Mouse (Mus musculus) bone marrow, adult 2 months (tissue): ENCODE measurements around the gene Kif22. TPM values are rescaled to one million over a fixed set of nuclear protein-coding genes. Genes with fewer than 3 reads are reported as not detected.

Experiments used
- H3K27ac ChIP-seq: fragments of 200-500 bp; 2 replicates; pipeline ENCODE4 v1.5.1; 2012; ENCODE audit warnings: low read depth, mild to moderate bottlenecking, control low read depth, inconsistent platforms, low read length; ENCODE audit not compliant: control insufficient read depth, poor library complexity, insufficient read depth
- H3K4me1 ChIP-seq: fragments of 200-500 bp; 2 replicates; pipeline ENCODE4 v1.6.1; 2011; ENCODE audit warnings: low read length; ENCODE audit not compliant: control insufficient read depth, insufficient read depth
- H3K4me3 ChIP-seq: fragments of 200-500 bp; replicated peaks from 2 replicates; pipeline ENCODE3; 2011; ENCODE audit warnings: mild to moderate bottlenecking, low read depth, low read length, control low read depth; ENCODE audit not compliant: control insufficient read depth
- CTCF ChIP-seq: fragments of 200-500 bp; IDR thresholded peaks from 2 replicates; pipeline ENCODE4 v1.5.1; 2011; ENCODE audit warnings: low read length, control low read depth; ENCODE audit not compliant: control insufficient read depth, insufficient read depth
- POLR2A ChIP-seq: fragments of 200-500 bp; IDR thresholded peaks from 2 replicates; pipeline ENCODE4 v1.6.1; 2011; ENCODE audit warnings: low read depth, mild to moderate bottlenecking, control low read depth, low read length, borderline replicate concordance; ENCODE audit not compliant: control insufficient read depth
- WGBS: fragments of 180-500 bp; shearing (Covaris S2); methylation state at CpG from one replicate; pipeline ENCODE4 v1.1.7; 2018; 5-methylcytosine and 5-hydroxymethylcytosine counted together
- polyA plus RNA-seq: library from polyadenylated mRNA; stranded (reverse); fragments of >200 nt; gene quantifications from 2 replicates; pipeline ENCODE4 v1.2.4, GENCODE M21; 2011; ENCODE audit warnings: low replicate concordance; ENCODE audit not compliant: missing spikeins, insufficient read depth, insufficient read length

Gene Kif22
- polyA plus RNA-seq, 1 experiment: 164 TPM

GRCm38 (mm10) chr7:127066317-127066716, 24.0 kb upstream of the Kif22 start:
- Histone ChIP-seq H3K4me1 (no peaks in the 10 kb centered on the region; the same call in 1 of the 2 replicates), H3K27ac (no peak overlapping the region), H3K4me3 (no peak overlapping the region)
- WGBS: 80% methylated on average over 4 of the region's 4 CpGs
- no peak for TF ChIP-seq POLR2A
- no peak for TF ChIP-seq CTCF

DNA sequence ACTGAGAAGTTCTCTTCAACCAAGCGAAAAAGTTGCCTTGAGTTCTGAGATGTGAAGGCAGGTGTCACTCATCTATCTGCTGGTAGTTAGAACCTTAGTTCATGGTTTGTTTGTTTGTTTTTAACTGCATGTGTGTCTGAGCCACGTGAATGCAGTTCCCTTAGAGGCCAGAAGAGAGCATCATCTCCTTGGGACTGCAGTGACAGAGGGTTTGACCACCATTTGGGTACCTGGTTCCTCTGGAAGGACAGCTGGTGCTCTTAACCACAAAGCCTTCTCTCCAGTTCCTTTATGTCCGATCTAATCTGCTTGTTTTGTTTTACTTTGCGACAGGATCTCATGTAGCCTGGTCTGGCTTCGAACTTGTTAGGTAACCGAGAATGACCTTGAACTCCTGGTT, 23.3 kb upstream of the Kif22 start:
- no peaks in the 10 kb centered on the region; the same call in 1 of the 2 replicates for H3K4me1 ChIP-seq
- TF ChIP-seq CTCF: peak; percentile 37
- no peak for TF ChIP-seq POLR2A
- 72% methylated on average over 6 of the region's 6 CpGs for WGBS
- H3K4me3 ChIP-seq: no peak overlapping the region
- no peak overlapping the region for H3K27ac ChIP-seq

DNA sequence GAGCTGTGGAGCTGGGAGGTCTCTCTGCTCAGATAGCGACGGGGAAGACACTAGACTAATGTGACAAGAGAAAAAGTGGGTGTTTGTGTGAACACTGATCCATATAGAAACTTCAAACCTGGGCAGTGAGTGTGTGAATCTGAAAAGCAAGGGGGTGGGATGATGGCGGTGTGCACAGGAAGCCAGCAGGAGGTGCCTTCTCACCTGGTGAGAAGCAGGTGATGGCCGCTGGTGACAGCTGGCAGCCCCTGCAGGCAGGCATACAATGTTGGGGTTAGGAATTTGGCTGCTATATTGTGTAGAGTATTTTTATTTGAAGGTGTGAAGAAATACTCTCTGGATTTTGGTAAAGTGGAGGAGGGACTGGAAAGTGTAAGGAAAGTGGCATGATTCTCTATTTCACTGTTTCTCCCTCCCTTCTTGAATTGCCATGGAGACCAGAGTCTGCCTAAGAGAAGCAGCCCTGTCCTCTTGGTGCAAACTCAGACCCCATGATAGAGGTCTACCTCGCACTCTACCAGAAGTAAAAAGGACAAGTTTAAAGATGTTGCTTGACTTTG, 12.8 kb upstream of the Kif22 start:
- no peak overlapping the region for H3K4me3 ChIP-seq
- H3K27ac ChIP-seq: no peak overlapping the region
- TF ChIP-seq CTCF (no peak), POLR2A (no peak)
- no peaks in the 10 kb centered on the region for H3K4me1 ChIP-seq
- 83% methylated on average over 5 of the region's 5 CpGs for WGBS

DNA sequence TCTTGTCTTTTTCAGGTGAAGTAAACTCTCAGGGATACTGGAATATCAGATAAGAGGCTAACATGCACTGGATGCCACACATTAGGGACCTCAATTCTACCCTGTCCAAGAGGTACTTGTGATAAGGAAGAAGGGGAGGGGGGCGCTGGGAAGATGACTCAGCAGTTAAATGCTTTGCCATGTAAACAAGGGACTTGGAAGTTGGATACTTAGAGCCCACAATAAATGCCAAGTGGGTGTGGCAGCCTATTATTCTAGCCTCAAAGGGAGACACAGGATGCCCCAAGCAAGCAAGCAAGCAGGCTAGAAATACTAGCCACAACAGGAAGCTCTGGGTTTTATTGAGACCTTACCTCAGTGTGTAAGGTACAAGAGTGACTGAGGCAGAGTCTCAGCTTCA, 11.0 kb downstream of the Kif22 start:
- H3K4me1 ChIP-seq: peaks cover 5% of the 10 kb centered on the region
- 67% methylated on average over 1 of the region's 1 CpGs for WGBS
- H3K27ac ChIP-seq: no peak overlapping the region
- no peak for TF ChIP-seq CTCF
- no peak for TF ChIP-seq POLR2A
- no peak overlapping the region for H3K4me3 ChIP-seq

DNA sequence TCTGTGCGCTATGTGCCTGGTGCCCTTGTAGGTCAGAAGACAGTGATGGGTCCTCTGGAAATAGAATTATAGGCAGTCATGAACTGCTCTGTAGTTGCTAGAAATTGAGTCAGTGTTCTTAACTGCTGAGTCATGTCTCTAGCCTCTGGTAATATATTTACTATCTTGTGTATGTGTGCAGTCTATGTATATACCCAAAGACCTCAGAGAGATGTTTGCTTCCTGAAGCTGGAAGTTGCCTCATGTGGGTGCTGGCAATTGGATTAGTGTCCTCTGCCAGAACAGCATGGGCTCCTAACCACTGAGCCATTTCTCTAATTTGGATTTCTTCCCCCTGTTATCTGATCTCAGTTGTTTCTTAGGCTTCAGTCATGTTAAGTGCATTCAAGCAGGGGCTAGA, 12.1 kb downstream of the Kif22 start:
- Histone ChIP-seq H3K27ac (no peak overlapping the region), H3K4me1 (peaks cover 5% of the 10 kb centered on the region), H3K4me3 (no peak overlapping the region)
- WGBS: 98% methylated on average over 1 of the region's 1 CpGs
- TF ChIP-seq POLR2A: no peak
- no peak for TF ChIP-seq CTCF

DNA sequence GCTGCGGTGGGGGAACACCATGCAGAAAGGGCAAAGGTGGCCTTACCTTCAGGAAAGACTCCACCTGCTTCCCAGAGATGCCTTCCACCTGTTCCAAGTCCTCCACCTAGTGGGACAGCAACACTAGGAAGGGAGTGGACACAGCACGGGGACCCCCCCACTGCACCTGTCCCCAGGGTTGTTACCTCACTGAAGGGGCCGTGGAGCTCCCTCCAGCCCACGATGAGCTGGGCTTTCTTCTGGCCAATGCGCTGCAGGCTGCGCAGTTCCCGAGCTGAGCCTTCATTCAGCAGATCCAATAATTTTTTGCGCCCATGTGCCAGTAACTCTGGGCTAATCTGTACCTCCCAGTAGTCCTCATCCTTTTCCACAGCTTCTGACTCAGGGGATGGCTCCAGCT, 14.4 kb downstream of the Kif22 start:
- Histone ChIP-seq H3K4me1 (peaks cover 13% of the 10 kb centered on the region), H3K27ac (peak overlapping the region; percentile 96), H3K4me3 (peak overlapping the region; percentile 53)
- TF ChIP-seq CTCF: no peak
- TF ChIP-seq POLR2A: no peak
- WGBS: 45% methylated on average over 8 of the region's 8 CpGs

DNA sequence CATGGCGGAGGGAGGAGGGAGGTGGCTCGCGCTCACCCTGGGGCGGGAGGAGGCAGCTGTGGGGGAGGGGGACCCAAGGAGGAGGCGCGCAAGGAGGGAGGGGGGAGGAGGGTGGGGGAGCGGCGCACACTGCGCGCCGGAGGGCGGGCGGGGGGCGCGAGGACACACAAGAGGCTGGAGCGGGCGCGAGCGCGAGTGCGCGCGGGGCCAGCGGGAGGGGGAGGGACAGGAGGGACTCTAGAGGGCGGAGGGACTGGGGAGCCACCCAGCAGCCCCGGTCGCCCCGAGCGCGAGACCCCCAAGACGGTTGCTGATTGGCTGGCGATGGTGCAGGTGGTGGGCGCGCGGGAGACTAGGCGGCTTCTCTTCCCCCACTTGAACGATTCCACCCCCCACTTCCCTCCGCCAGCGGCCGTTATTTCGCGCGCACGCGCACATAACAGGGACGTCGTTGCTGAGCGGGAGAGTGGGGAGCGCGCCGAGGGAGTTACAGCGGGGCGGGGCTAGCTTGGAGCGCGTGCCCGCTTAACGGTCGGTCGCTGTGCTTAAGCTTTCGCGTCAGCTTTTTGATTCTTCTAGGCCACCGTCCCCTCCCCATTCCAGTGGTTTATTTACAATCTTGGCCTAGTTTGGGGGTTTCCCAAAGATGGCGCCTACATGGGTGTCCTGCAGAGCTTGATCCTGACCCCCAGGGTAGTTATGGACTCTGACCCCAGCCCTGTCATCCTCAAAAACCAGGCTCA, 15.1 kb downstream of the Kif22 start, which contains the start of gene Maz:
Gene Maz, minus strand, starts transcription at position 54 of the 743 bp plus-strand sequence.
- peak within 1 kb of the TSS; percentile 77 for H3K4me3 ChIP-seq
- peak within 1 kb of the TSS; percentile 98 for H3K27ac ChIP-seq
- WGBS: under 1% methylated on average over 58 of the region's 63 CpGs
- peaks cover 13% of the 10 kb centered on the region for H3K4me1 ChIP-seq
- peak; percentile 83; the same call in 1 of the 2 replicates for TF ChIP-seq POLR2A
- TF ChIP-seq CTCF: no peak

DNA sequence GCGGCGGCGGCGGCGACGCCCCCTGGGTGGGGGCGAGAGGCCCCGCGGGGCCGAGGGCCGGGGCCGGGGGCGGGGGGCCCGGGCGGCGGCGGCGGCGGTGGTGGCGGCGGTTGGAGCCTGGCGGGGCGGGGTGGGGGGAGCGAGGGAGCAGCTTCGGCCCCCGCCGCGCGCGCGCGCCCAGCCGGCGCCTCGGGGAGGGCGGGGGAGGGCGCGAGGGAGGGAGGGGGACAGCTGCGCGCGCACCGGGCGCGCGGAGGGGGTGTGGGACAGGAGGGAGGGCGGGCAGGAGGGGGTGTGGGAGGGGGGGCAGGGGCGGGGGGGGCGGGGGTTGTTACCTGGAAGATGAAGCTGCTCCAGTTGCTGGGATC, 15.7 kb downstream of the Kif22 start:
- peak overlapping the region; percentile 77 for H3K4me3 ChIP-seq
- H3K27ac ChIP-seq: peak overlapping the region; percentile 98
- TF ChIP-seq CTCF (no peak), POLR2A (peak; percentile 8; the same call in 1 of the 2 replicates)
- peaks cover 13% of the 10 kb centered on the region for H3K4me1 ChIP-seq
- WGBS: no CpG with 5 or more reads among the region's 48 CpGs
